Mouse (Mus musculus): ENCODE results near the gene Uba3. TPM values are rescaled to one million over a fixed set of nuclear protein-coding genes. Genes with fewer than 3 reads are reported as not detected.

The Uba3 gene
- polyA plus RNA-seq, 1 experiment = 32.8 TPM

GRCm38 (mm10) chr6:97207085-97207484 lies 1.6 kb upstream of the Uba3 start:
- H3K79me3 ChIP-seq (ENCODE audit: low read depth) = peaks cover 39% of the 10 kb centered on the region
- H3ac ChIP-seq (ENCODE audit: control insufficient read depth, insufficient read length, low read depth) = no peak overlapping the region
- H3K27me3 ChIP-seq (ENCODE audit: control insufficient read depth, insufficient read depth, insufficient read length) = no peaks in the 10 kb centered on the region
- peaks cover 47% of the 10 kb centered on the region for H3K79me2 ChIP-seq (ENCODE audit: control insufficient read depth, insufficient read depth)
- no peak overlapping the region for H3K4me3 ChIP-seq (ENCODE audit: insufficient read depth, poor library complexity, severe bottlenecking)
- peaks cover 9% of the 10 kb centered on the region for H3K36me3 ChIP-seq (ENCODE audit: control insufficient read depth, insufficient read depth)
- TF ChIP-seq MAX (IDR thresholded peaks at IDR 0.05) = no peak
- TF ChIP-seq MYOG (IDR thresholded peaks at IDR 0.05; ENCODE audit: control insufficient read depth, extremely low read depth, insufficient read length) = no peak
- peak; percentile 82 for TF ChIP-seq MYOD1 (IDR thresholded peaks at IDR 0.05; ENCODE audit: control insufficient read depth, insufficient read length, low read depth)
- TF ChIP-seq CTCF (IDR thresholded peaks at IDR 0.05; ENCODE audit: control insufficient read depth, insufficient read depth, insufficient read length) = no peak

DNA sequence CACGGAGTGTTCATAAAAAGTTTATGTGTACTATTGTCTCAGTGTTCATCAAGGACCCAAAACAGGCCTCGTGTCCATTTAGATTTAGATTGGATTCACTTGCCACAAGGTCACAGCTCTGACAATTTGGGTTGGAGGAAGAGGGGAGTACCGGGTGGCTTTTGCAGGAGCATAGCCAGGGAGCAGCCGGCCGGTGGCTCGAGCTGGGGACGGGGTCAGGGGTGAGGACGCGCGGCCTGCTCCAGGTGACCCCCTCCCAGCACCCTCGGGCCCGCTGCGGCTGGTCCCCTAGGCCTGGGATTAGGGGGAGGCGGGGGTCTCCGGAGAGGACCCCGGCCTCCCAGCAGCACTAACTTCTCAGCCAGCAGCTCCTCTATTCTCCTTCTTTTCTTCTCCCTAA lies 495 bp downstream of the Uba3 start:
- H3K27me3 ChIP-seq (ENCODE audit: control insufficient read depth, insufficient read depth, insufficient read length) = no peaks in the 10 kb centered on the region
- H3K36me3 ChIP-seq (ENCODE audit: control insufficient read depth, insufficient read depth) = peaks cover 26% of the 10 kb centered on the region
- H3K79me3 ChIP-seq (ENCODE audit: low read depth) = peaks cover 50% of the 10 kb centered on the region
- peak overlapping the region; percentile 96 for H3ac ChIP-seq (ENCODE audit: control insufficient read depth, insufficient read length, low read depth)
- peaks cover 53% of the 10 kb centered on the region for H3K79me2 ChIP-seq (ENCODE audit: control insufficient read depth, insufficient read depth)
- peak overlapping the region; percentile 77 for H3K4me3 ChIP-seq (ENCODE audit: insufficient read depth, poor library complexity, severe bottlenecking)
- TF ChIP-seq CTCF (IDR thresholded peaks at IDR 0.05; ENCODE audit: control insufficient read depth, insufficient read depth, insufficient read length) = no peak
- TF ChIP-seq CEBPB (IDR thresholded peaks at IDR 0.05; ENCODE audit: low read depth) = no peak
- no peak for TF ChIP-seq MYOD1 (IDR thresholded peaks at IDR 0.05; ENCODE audit: control insufficient read depth, insufficient read length, low read depth)
- no peak for TF ChIP-seq MAX (IDR thresholded peaks at IDR 0.05)
- TF ChIP-seq USF1 (IDR thresholded peaks at IDR 0.05; ENCODE audit: low read depth) = no peak
- TF ChIP-seq FOSL1 (IDR thresholded peaks at IDR 0.05; ENCODE audit: insufficient read depth, low read length, poor library complexity, severe bottlenecking) = no peak
- TF ChIP-seq MYOG (IDR thresholded peaks at IDR 0.05; ENCODE audit: control insufficient read depth, extremely low read depth, insufficient read length) = no peak

GRCm38 (mm10) chr6:97204252-97204869 lies 1.1 kb downstream of the Uba3 start:
- TF ChIP-seq CEBPB (IDR thresholded peaks at IDR 0.05; ENCODE audit: low read depth) = no peak
- no peak for TF ChIP-seq USF1 (IDR thresholded peaks at IDR 0.05; ENCODE audit: low read depth)
- no peak for TF ChIP-seq FOSL1 (IDR thresholded peaks at IDR 0.05; ENCODE audit: insufficient read depth, low read length, poor library complexity, severe bottlenecking)
- Histone ChIP-seq H3K79me2 (ENCODE audit: control insufficient read depth, insufficient read depth) (peaks cover 59% of the 10 kb centered on the region), H3K4me3 (ENCODE audit: insufficient read depth, poor library complexity, severe bottlenecking) (peak overlapping the region; percentile 77), H3K36me3 (ENCODE audit: control insufficient read depth, insufficient read depth) (peaks cover 32% of the 10 kb centered on the region), H3ac (ENCODE audit: control insufficient read depth, insufficient read length, low read depth) (peak overlapping the region; percentile 96), H3K27me3 (ENCODE audit: control insufficient read depth, insufficient read depth, insufficient read length) (no peaks in the 10 kb centered on the region), H3K79me3 (ENCODE audit: low read depth) (peaks cover 55% of the 10 kb centered on the region)

GRCm38 (mm10) chr6:97202477-97202876 lies 3.0 kb downstream of the Uba3 start:
- H3ac ChIP-seq (ENCODE audit: control insufficient read depth, insufficient read length, low read depth) = no peak overlapping the region
- TF ChIP-seq CEBPB (IDR thresholded peaks at IDR 0.05; ENCODE audit: low read depth) (no peak), MYOD1 (IDR thresholded peaks at IDR 0.05; ENCODE audit: control insufficient read depth, insufficient read length, low read depth) (no peak), CTCF (IDR thresholded peaks at IDR 0.05; ENCODE audit: control insufficient read depth, insufficient read depth, insufficient read length) (no peak), MAX (IDR thresholded peaks at IDR 0.05) (no peak), FOSL1 (IDR thresholded peaks at IDR 0.05; ENCODE audit: insufficient read depth, low read length, poor library complexity, severe bottlenecking) (no peak), USF1 (IDR thresholded peaks at IDR 0.05; ENCODE audit: low read depth) (no peak)
- peaks cover 50% of the 10 kb centered on the region for H3K36me3 ChIP-seq (ENCODE audit: control insufficient read depth, insufficient read depth)
- H3K4me3 ChIP-seq (ENCODE audit: insufficient read depth, poor library complexity, severe bottlenecking) = no peak overlapping the region
- H3K27me3 ChIP-seq (ENCODE audit: control insufficient read depth, insufficient read depth, insufficient read length) = no peaks in the 10 kb centered on the region
- peaks cover 66% of the 10 kb centered on the region for H3K79me3 ChIP-seq (ENCODE audit: low read depth)
- peaks cover 68% of the 10 kb centered on the region for H3K79me2 ChIP-seq (ENCODE audit: control insufficient read depth, insufficient read depth)

- peaks cover 79% of the 10 kb centered on the region for H3K79me2 ChIP-seq (ENCODE audit: control insufficient read depth, insufficient read depth)
- TF ChIP-seq MYOG (IDR thresholded peaks at IDR 0.05; ENCODE audit: control insufficient read depth, extremely low read depth, insufficient read length) (no peak), MAX (IDR thresholded peaks at IDR 0.05) (no peak)
- H3K36me3 ChIP-seq (ENCODE audit: control insufficient read depth, insufficient read depth) = peaks cover 67% of the 10 kb centered on the region
- peaks cover 68% of the 10 kb centered on the region for H3K79me3 ChIP-seq (ENCODE audit: low read depth)
- no peak overlapping the region for H3ac ChIP-seq (ENCODE audit: control insufficient read depth, insufficient read length, low read depth)
- H3K27me3 ChIP-seq (ENCODE audit: control insufficient read depth, insufficient read depth, insufficient read length) = no peaks in the 10 kb centered on the region
- no peak overlapping the region for H3K4me3 ChIP-seq (ENCODE audit: insufficient read depth, poor library complexity, severe bottlenecking)
Measured at GRCm38 (mm10) chr6:97200437-97200836, 5.0 kb downstream of the Uba3 start.

DNA sequence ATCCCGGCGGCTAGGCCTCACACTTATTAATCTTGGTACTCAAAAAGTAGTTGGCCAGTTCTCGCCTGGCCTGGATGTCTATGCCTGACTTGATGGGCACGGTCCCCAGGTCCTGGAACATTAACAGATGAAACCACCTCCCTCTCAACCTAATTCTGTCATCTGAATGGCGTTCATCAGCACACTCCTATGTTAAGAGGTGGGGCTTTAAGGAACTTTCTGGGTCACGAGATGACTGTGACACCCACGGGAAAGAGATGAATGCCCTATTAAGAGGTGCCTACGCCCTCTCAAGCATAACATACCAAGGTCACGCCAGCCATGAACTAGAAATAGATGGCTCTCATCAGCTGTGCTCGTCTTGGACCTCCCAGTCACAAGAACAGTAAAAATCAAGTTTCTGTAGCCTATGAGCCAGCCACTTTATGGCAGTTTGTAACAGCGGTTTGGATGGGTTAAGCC lies 26.0 kb downstream of the Uba3 start:
- H3K79me3 ChIP-seq (ENCODE audit: low read depth) = peaks cover 38% of the 10 kb centered on the region
- no peaks in the 10 kb centered on the region for H3K27me3 ChIP-seq (ENCODE audit: control insufficient read depth, insufficient read depth, insufficient read length)
- H3K4me3 ChIP-seq (ENCODE audit: insufficient read depth, poor library complexity, severe bottlenecking) = peak overlapping the region; percentile 76
- peaks cover 45% of the 10 kb centered on the region for H3K79me2 ChIP-seq (ENCODE audit: control insufficient read depth, insufficient read depth)
- H3ac ChIP-seq (ENCODE audit: control insufficient read depth, insufficient read length, low read depth) = peak overlapping the region; percentile 72
- TF ChIP-seq CEBPB (IDR thresholded peaks at IDR 0.05; ENCODE audit: low read depth) (no peak), FOSL1 (IDR thresholded peaks at IDR 0.05; ENCODE audit: insufficient read depth, low read length, poor library complexity, severe bottlenecking) (no peak), USF1 (IDR thresholded peaks at IDR 0.05; ENCODE audit: low read depth) (peak; percentile 17)
- H3K36me3 ChIP-seq (ENCODE audit: control insufficient read depth, insufficient read depth) = peaks cover 35% of the 10 kb centered on the region

Data from C2C12 (cell line).